Mouse (Mus musculus) embryonic fibroblast, embryonic 13.5 days (primary cell): ENCODE measurements at regions not wholly inside any gene's neighbourhood (a gene's known extent, or its start where the extent isn't known, plus 50 kb on each side); places are given as distances from the start of the nearest gene placed in this dataset.

Experiments used
- H3K27ac ChIP-seq: 2 replicates; pipeline ENCODE4 v1.5.1; 2012; ENCODE audit warnings: low read length, control low read depth, inconsistent platforms; ENCODE audit not compliant: insufficient read depth
- H3K4me1 ChIP-seq: 2 replicates; pipeline ENCODE4 v1.6.1; 2011; ENCODE audit warnings: low read length; ENCODE audit not compliant: control insufficient read depth, insufficient read depth
- H3K4me3 ChIP-seq: 2 replicates; pipeline ENCODE4 v1.5.1; 2011; ENCODE audit warnings: mild to moderate bottlenecking, control low read depth, low read length; ENCODE audit not compliant: insufficient read depth
- CTCF ChIP-seq: IDR thresholded peaks from 2 replicates; pipeline ENCODE4 v1.5.1; 2011; ENCODE audit warnings: mild to moderate bottlenecking, control low read depth, low read length, moderate library complexity, borderline replicate concordance; ENCODE audit not compliant: insufficient read depth
- POLR2A ChIP-seq: IDR thresholded peaks from 2 replicates; pipeline ENCODE4 v1.6.1; 2011; ENCODE audit warnings: low read depth, mild to moderate bottlenecking, control low read depth, low read length, moderate library complexity

GRCm38 (mm10) chr13:53722881-53723280 lies 250.0 kb upstream of the Msx2 start:
- H3K4me1 ChIP-seq = peaks cover 5% of the 10 kb centered on the region; the same call in 1 of the 2 replicates
- no peak overlapping the region for H3K27ac ChIP-seq
- TF ChIP-seq POLR2A (no peak), CTCF (no peak)
- no peak overlapping the region for H3K4me3 ChIP-seq

- Histone ChIP-seq H3K4me1 (peaks cover 5% of the 10 kb centered on the region; the same call in 1 of the 2 replicates), H3K27ac (peak overlapping the region; percentile 67), H3K4me3 (no peak overlapping the region)
- TF ChIP-seq CTCF (no peak), POLR2A (no peak)
Measured at GRCm38 (mm10) chr13:53721038-53721463, 248.2 kb upstream of the Msx2 start.

GRCm38 (mm10) chr13:53717582-53717981 lies 244.7 kb upstream of the Msx2 start:
- TF ChIP-seq POLR2A (no peak), CTCF (no peak)
- H3K4me1 ChIP-seq = peaks cover 5% of the 10 kb centered on the region; the same call in 1 of the 2 replicates
- no peak overlapping the region for H3K4me3 ChIP-seq
- no peak overlapping the region for H3K27ac ChIP-seq

DNA sequence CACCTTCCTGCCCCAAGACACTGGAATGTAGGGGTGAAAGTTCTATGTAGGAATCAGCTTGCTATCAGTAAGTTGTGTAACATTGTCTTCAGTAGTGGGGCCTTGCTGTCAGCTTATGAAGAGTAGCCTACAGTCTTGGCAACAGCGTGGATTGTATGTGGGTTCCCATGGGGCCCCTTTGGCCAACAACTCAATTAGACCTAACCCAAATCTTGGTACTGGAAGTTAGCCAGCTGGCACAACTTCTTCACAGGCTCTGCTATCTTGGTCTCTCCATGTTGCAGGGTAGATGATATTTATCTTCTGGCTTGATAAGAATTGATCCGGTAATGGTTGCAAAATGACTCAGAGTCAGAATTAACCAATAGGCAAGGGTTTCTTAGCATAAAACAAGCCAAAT lies 244.2 kb upstream of the Msx2 start:
- Histone ChIP-seq H3K4me3 (no peak overlapping the region), H3K27ac (no peak overlapping the region), H3K4me1 (peaks cover 5% of the 10 kb centered on the region; the same call in 1 of the 2 replicates)
- TF ChIP-seq POLR2A = no peak
- no peak for TF ChIP-seq CTCF

DNA sequence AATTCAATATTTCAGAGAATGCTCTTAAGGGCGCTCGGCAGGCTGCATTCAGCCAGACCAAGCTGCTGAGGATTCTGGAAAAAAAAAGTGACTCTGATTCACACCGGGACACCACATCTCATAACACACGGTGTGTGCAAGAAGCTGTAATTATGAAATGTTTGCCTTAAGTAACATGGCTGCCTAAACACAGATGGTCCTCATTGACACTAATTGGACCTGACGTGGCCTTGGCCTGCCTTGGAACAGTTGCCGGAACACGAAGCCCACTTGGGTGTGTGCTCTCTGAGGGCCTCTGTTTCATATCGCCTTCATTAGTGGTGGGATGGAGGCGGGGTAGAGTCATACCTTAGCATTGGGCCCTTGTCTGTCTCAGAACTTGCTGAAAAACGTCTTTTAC lies 236.2 kb upstream of the Msx2 start:
- no peaks in the 10 kb centered on the region for H3K4me1 ChIP-seq

DNA sequence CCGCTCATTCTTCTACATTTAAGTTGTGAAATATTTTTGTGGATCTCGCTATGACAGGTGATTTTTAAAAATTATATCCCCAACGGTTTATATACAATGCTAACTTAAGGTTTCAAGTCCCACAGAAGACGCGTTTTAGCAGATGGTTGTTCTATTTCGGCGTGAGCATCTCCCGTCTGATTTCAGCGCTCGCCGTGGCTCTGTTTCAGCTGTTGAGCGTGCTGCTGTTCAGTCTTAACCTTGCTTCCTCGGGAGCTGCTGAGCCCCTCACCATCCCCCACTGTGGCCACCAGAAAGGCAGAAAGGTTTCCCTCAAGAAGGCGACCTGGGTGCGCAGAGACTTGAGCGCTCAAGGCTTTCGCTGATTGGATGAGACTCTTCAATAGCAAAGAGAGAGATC lies 234.7 kb upstream of the Msx2 start:
- TF ChIP-seq CTCF (no peak), POLR2A (no peak)

More for the DNA sequence above, 236.2 kb upstream of the Msx2 start:
- no peak overlapping the region for H3K27ac ChIP-seq
- no peak overlapping the region for H3K4me3 ChIP-seq
- TF ChIP-seq POLR2A (no peak), CTCF (no peak)

DNA sequence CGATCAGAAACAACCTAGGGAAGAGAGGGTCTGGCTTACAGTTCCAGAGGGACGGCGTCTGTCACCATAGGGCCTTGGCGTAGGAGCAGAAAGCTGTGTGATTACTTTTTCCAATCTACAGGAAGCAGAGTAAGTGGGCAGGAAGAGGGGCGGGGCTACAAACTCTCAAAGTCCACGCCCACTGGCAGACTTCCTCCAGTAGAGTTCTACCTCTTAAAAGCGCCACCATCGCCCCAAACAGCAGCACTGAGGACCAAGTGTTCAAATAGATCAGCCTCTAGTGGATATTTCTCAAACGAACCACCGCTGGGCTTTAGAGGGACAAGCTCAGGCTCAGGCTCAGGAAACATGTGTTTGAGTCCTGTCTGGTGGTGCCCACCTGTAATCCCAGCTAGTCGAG lies 231.2 kb upstream of the Msx2 start:
- no peak overlapping the region for H3K4me3 ChIP-seq
- TF ChIP-seq POLR2A (no peak), CTCF (no peak)
- no peak overlapping the region for H3K27ac ChIP-seq
- H3K4me1 ChIP-seq = no peaks in the 10 kb centered on the region

More for the DNA sequence above, 234.7 kb upstream of the Msx2 start:
- H3K27ac ChIP-seq = no peak overlapping the region
- no peaks in the 10 kb centered on the region for H3K4me1 ChIP-seq
- no peak overlapping the region for H3K4me3 ChIP-seq

GRCm38 (mm10) chr13:53700236-53700635 lies 227.4 kb upstream of the Msx2 start:
- Histone ChIP-seq H3K27ac (no peak overlapping the region), H3K4me3 (no peak overlapping the region), H3K4me1 (no peaks in the 10 kb centered on the region)
- TF ChIP-seq CTCF (no peak), POLR2A (no peak)

DNA sequence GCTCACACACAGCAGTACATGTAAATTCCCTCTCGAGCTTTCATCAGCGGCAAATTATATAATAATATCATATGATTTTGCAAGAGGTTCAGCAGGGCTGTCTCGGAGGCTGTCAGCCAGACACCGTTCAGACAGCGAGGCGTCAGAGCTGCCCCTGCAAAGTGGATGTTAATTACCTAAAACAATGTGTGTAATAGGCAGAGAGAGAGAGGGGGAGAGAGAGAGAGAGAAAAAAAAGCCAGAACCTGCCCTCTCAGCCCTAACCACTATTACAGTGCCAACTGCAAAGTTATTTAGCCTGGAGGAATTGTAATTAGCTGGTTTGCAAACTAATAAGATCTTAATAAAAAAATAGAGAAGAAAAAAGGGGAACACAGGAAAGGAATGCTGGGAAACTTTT lies 225.1 kb upstream of the Msx2 start:
- no peak overlapping the region for H3K4me3 ChIP-seq
- no peak for TF ChIP-seq CTCF
- TF ChIP-seq POLR2A = no peak
- no peak overlapping the region for H3K27ac ChIP-seq

DNA sequence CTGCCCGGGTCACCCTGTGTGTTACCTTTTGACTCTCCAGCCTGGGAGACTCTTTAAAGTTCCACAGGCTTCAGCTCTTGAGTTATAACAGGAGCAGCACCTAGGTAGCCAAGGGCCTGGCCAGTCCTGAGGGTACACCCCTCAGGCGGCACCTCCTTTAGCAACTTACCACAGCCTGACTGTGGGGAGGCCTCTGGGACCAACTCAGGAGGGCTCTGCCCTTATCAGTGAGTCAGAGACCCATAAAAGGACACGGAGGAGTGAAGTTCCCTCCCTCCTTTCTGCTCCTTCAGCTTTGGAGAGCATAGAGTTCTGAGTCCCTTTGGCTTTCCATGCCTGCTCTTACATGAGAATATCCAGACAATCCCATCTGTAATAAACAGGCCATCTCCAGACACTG lies 222.5 kb upstream of the Msx2 start:
- TF ChIP-seq CTCF (no peak), POLR2A (no peak)
- no peak overlapping the region for H3K27ac ChIP-seq
- no peaks in the 10 kb centered on the region for H3K4me1 ChIP-seq
- H3K4me3 ChIP-seq = no peak overlapping the region

More for the DNA sequence above, 225.1 kb upstream of the Msx2 start:
- no peaks in the 10 kb centered on the region for H3K4me1 ChIP-seq

DNA sequence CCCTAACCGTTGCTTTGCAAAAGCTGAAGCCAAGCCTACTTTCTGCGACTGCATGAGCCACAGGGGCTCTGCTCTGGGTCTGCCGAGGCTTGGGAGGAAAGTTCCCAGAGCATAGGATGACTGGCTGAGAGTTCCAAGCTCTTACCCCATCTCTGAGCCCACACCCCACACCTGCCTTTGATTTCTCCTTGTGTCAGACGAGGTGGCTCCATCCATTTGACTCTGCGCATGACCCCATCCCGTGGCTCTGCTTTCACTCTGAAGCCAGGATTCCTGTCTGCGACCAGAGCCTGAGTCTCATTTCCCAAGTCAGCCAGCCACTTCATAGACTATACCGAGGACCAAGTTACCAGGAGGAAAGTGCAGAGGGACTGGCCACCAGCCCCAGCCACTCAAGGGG lies 216.1 kb upstream of the Msx2 start:
- Histone ChIP-seq H3K4me3 (no peak overlapping the region), H3K27ac (no peak overlapping the region), H3K4me1 (no peaks in the 10 kb centered on the region)
- TF ChIP-seq POLR2A (no peak), CTCF (no peak)
